Mouse (Mus musculus): ENCODE measurements at regions not wholly inside any gene's neighbourhood (a gene's known extent, or its start where the extent isn't known, plus 50 kb on each side); places are given as distances from the start of the nearest gene placed in this dataset.

- Histone ChIP-seq H3K36me3 (no peaks in the 10 kb centered on the region), H3K9me3 (no peaks in the 10 kb centered on the region)
Measured at GRCm38 (mm10) chr17:72688800-72689199, 84.4 kb upstream of the Alk start.

GRCm38 (mm10) chr17:72674658-72675057, 70.2 kb upstream of the Alk start:
- Histone ChIP-seq H3K27ac (no peak overlapping the region), H3K27me3 (no peaks in the 10 kb centered on the region), H3K4me1 (no peaks in the 10 kb centered on the region), H3K9me3 (no peaks in the 10 kb centered on the region), H3K4me3 (no peak overlapping the region), H3K9ac (no peak overlapping the region), H3K4me2 (no peak overlapping the region), H3K36me3 (no peaks in the 10 kb centered on the region)
- 57% methylated on average over 4 of the region's 4 CpGs for WGBS
- ATAC-seq (ENCODE audit: insufficient number of reproducible peaks, insufficient read depth, low FRiP score, low TSS enrichment, low read depth): no peak

More at GRCm38 (mm10) chr17:72688800-72689199, 84.4 kb upstream of the Alk start:
- H3K4me2 ChIP-seq: no peak overlapping the region
- WGBS: 57% methylated on average over 8 of the region's 8 CpGs
- ATAC-seq (ENCODE audit: insufficient number of reproducible peaks, insufficient read depth, low FRiP score, low TSS enrichment, low read depth): no peak
- no peak overlapping the region for H3K9ac ChIP-seq
- H3K4me3 ChIP-seq: no peak overlapping the region
- peaks cover 18% of the 10 kb centered on the region for H3K4me1 ChIP-seq
- H3K27me3 ChIP-seq: peaks cover 13% of the 10 kb centered on the region; the same call in 1 of the 2 replicates
- H3K27ac ChIP-seq: no peak overlapping the region

DNA sequence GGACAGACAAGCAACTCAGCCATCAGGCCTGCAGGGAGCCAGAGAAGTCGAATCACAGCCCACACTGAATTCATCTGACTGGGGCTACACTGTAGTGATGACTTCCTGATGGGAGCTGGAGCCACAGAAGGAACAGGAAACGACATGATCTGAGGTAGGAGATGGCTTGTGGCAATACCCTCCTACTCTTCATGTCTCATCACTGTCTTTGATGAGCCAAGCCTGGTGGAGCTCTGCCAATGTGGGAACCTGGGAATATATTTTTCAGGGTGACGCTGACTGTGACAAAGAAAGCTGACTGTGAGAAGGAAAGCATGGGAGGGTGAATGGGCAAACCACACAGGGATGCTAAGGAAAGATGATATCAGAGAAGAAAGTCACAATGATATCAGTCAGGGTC, 67.6 kb upstream of the Alk start:
- Histone ChIP-seq H3K9me3 (no peaks in the 10 kb centered on the region), H3K4me2 (no peak overlapping the region), H3K36me3 (no peaks in the 10 kb centered on the region), H3K27ac (no peak overlapping the region), H3K4me1 (no peaks in the 10 kb centered on the region), H3K27me3 (no peaks in the 10 kb centered on the region), H3K9ac (no peak overlapping the region), H3K4me3 (no peak overlapping the region)
- 60% methylated on average over 3 of the region's 3 CpGs for WGBS
- ATAC-seq (ENCODE audit: insufficient number of reproducible peaks, insufficient read depth, low FRiP score, low TSS enrichment, low read depth): no peak

DNA sequence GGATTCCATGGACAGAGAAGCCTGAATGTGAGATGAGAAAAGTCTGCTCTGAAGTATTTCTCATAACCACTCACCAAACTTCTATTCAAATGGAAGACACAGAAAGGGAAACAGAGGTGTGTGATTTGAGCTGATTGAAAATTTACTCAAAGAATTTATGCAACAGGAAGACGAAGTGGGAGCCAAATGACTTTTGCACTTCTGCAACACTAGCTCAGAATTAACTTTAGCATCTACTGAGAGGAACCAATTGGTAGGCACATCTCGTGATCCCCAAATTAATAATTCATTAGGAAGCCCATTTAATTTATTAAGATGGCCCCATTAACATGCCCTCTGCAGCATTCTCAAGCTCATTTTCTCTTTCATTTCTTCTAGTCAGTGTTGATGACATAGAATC, 62.5 kb upstream of the Alk start:
- Histone ChIP-seq H3K4me1 (no peaks in the 10 kb centered on the region), H3K9me3 (no peaks in the 10 kb centered on the region), H3K9ac (no peak overlapping the region), H3K4me3 (no peak overlapping the region), H3K36me3 (no peaks in the 10 kb centered on the region), H3K27ac (no peak overlapping the region), H3K4me2 (no peak overlapping the region), H3K27me3 (no peaks in the 10 kb centered on the region)
- no peak for ATAC-seq (ENCODE audit: insufficient number of reproducible peaks, insufficient read depth, low FRiP score, low TSS enrichment, low read depth)
- 65% methylated on average over 2 of the region's 2 CpGs for WGBS

GRCm38 (mm10) chr17:72661678-72662077, 57.3 kb upstream of the Alk start:
- no peaks in the 10 kb centered on the region for H3K9me3 ChIP-seq
- H3K4me1 ChIP-seq: peaks cover 4% of the 10 kb centered on the region; the same call in 1 of the 2 replicates
- H3K4me3 ChIP-seq: no peak overlapping the region
- H3K27me3 ChIP-seq: no peaks in the 10 kb centered on the region
- H3K9ac ChIP-seq: no peak overlapping the region
- ATAC-seq (ENCODE audit: insufficient number of reproducible peaks, insufficient read depth, low FRiP score, low TSS enrichment, low read depth): no peak
- 48% methylated on average over 2 of the region's 2 CpGs for WGBS
- no peak overlapping the region for H3K27ac ChIP-seq
- no peak overlapping the region for H3K4me2 ChIP-seq
- H3K36me3 ChIP-seq: no peaks in the 10 kb centered on the region

DNA sequence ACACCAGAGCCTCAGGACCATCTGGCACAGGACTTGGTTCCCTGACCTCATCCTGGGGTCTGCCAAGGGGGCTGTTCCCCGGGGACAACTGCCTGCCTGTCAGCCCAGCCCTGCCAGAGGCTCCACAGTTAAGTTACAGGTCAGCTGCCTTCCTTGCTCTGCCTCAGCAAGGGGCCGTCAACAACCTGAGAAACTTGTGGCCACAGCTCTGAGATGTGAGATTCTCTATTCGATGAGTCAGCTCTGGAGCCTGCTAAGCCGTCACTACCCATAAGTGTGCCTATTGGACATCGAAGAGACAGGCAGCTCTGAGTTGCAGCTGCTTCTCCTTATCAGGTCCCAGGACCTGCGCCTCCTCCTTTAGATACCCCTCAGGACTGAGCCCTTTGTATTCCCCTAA, 54.3 kb upstream of the Alk start:
- H3K4me3 ChIP-seq: no peak overlapping the region
- H3K36me3 ChIP-seq: no peaks in the 10 kb centered on the region
- H3K4me2 ChIP-seq: no peak overlapping the region
- no peak for ATAC-seq (ENCODE audit: insufficient number of reproducible peaks, insufficient read depth, low FRiP score, low TSS enrichment, low read depth)
- no peaks in the 10 kb centered on the region for H3K27me3 ChIP-seq
- WGBS: 59% methylated on average over 6 of the region's 6 CpGs
- no peaks in the 10 kb centered on the region for H3K9me3 ChIP-seq
- no peak overlapping the region for H3K9ac ChIP-seq
- no peak overlapping the region for H3K27ac ChIP-seq
- H3K4me1 ChIP-seq: peaks cover 4% of the 10 kb centered on the region; the same call in 1 of the 2 replicates

DNA sequence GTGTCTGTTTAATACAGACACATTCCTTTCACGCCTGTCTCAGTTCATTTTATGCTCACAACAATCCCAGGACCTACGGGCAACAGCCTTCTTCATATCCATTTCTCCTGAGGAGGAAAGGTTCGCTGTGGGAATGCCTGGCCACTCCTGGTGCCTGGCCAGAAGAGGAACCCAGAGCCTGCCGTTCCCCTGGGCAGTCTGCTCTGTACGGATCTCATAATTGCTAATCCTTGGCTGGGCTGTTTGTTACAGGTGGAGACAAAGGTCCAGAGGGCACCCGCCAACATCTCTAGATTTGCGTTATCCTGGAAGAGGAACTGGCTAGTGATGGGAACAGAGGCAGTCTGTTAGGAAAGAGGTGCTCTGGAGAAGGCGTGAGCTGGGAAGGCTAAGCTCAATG, 53.4 kb upstream of the Alk start:
- Histone ChIP-seq H3K9me3 (no peaks in the 10 kb centered on the region), H3K4me3 (no peak overlapping the region), H3K36me3 (no peaks in the 10 kb centered on the region), H3K4me1 (peaks cover 4% of the 10 kb centered on the region; the same call in 1 of the 2 replicates), H3K9ac (no peak overlapping the region), H3K27ac (no peak overlapping the region), H3K4me2 (no peak overlapping the region), H3K27me3 (no peaks in the 10 kb centered on the region)
- WGBS: 57% methylated on average over 8 of the region's 8 CpGs
- ATAC-seq (ENCODE audit: insufficient number of reproducible peaks, insufficient read depth, low FRiP score, low TSS enrichment, low read depth): no peak

Measured in embryonic facial prominence, embryonic 13.5 days (tissue).